Mouse (Mus musculus): ENCODE results near the gene Klhl8. TPM values are rescaled to one million over a fixed set of nuclear protein-coding genes. Genes with fewer than 3 reads are reported as not detected.
"Not testable (repeated sequence)": the region's sequence is repeated elsewhere in the genome, so short reads cannot be mapped to it uniquely, and the experiment has no call there.

Gene Klhl8
- polyA plus RNA-seq, 1 experiment from 2014 or later, result 14.1 TPM

DNA sequence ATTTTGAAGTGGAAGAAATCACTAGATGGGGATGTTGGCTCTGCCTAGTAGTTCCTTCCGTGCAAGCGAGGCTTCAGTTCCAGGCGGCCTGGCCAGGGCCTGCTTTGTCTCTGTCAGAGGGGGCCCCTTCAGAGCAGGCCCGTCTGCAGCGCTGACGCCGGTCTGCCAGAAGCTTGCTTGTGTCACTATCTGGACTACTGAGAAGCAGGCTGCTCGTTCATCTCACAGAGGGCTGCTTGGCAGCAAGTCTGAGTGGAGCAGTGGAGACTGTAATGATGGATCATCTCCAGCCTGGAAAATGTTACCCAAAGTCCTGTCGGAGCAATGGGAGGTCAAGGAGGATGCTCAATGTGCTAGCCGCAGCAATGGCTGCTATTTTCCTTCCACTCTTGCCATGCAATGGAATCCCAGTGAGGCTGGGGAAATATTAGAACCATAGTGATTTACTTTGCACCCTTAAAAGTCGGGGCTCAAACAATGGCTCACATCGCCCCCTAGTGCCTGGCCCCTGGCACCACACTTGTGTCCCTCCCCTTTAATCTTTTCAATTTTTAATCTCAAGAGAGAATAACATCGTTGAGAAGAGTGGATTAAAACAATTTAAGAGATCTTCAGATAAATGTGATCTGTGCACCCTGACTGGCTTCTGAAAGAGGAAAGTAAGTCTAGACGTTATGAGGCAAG lies 26.0 kb upstream of the Klhl8 start:
- Histone ChIP-seq H3K9ac (ENCODE audit: low read length) (no peak overlapping the region), H3K4me3 (replicated peaks; ENCODE audit: low read length) (no peak overlapping the region), H3K9me3 (replicated peaks; ENCODE audit: control insufficient read depth, low read length) (no peaks in the 10 kb centered on the region), H3K36me3 (ENCODE audit: control insufficient read depth, insufficient read depth, low read length) (no peaks in the 10 kb centered on the region; the same call in 1 of the 2 replicates), H3K4me1 (ENCODE audit: control insufficient read depth, insufficient read depth, low read length) (peaks cover 15% of the 10 kb centered on the region; the same call in 1 of the 2 replicates), H3K4me2 (ENCODE audit: low read depth, low read length) (no peak overlapping the region), H3K27ac (ENCODE audit: low read length) (peak overlapping the region; percentile 38; the same call in 1 of the 2 replicates), H3K27me3 (ENCODE audit: control insufficient read depth, insufficient read depth, low read length) (no peaks in the 10 kb centered on the region)
- peak; percentile 83 for ATAC-seq (ENCODE audit: insufficient read depth, low FRiP score)
- WGBS, result 36% methylated on average over 14 of the region's 14 CpGs

DNA sequence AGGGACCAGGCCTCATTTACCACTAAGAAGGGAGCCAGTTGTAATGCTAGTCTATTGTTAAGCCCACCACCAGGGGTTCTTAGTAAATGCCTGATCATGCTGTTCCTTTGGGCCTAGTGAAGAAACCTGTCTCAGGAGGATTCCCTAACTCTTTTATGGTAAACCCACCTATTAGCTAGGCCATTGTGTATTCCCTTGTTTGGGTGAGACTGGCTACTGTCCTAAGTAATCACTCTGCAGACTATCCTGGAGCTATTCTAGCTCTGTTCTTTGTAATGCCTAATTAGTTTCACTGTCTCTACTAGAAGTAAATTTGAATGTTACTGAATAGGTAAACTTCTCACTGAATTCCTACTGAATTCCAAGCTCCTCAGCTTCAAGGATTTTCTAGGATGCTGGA lies 20.9 kb upstream of the Klhl8 start:
- not testable (repeated sequence) for H3K4me2 ChIP-seq (ENCODE audit: low read depth, low read length); H3K9ac ChIP-seq (ENCODE audit: low read length); ATAC-seq (ENCODE audit: insufficient read depth, low FRiP score); H3K4me1 ChIP-seq (ENCODE audit: control insufficient read depth, insufficient read depth, low read length); H3K4me3 ChIP-seq (replicated peaks; ENCODE audit: low read length); H3K36me3 ChIP-seq (ENCODE audit: control insufficient read depth, insufficient read depth, low read length); H3K9me3 ChIP-seq (replicated peaks; ENCODE audit: control insufficient read depth, low read length); H3K27me3 ChIP-seq (ENCODE audit: control insufficient read depth, insufficient read depth, low read length); H3K27ac ChIP-seq (ENCODE audit: low read length)

DNA sequence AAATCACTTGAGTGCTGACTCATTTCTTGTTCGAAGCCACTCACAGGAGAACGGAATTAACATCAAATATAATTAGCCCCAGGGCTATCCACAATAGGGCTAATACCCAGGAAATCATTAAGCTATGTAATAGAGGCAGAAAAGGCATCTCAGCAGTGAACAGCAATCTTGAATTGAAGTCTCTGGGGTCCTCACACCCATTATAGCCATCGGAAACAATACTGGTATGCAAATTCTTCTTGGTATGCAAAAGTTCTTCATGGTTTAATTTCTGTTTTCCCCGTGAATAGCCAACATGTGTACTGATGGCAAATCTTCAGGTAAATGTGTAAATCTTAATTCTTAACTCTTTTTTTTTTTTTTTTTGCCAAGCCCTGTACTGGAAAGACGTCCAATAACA lies 19.5 kb upstream of the Klhl8 start:
- H3K36me3 ChIP-seq (ENCODE audit: control insufficient read depth, insufficient read depth, low read length), result no peaks in the 10 kb centered on the region; the same call in 1 of the 2 replicates
- no peak overlapping the region for H3K4me3 ChIP-seq (replicated peaks; ENCODE audit: low read length)
- no peak for ATAC-seq (ENCODE audit: insufficient read depth, low FRiP score)
- no peak overlapping the region for H3K4me2 ChIP-seq (ENCODE audit: low read depth, low read length)
- H3K4me1 ChIP-seq (ENCODE audit: control insufficient read depth, insufficient read depth, low read length), result peaks cover 3% of the 10 kb centered on the region
- WGBS, result 85% methylated on average over 5 of the region's 5 CpGs
- no peaks in the 10 kb centered on the region for H3K9me3 ChIP-seq (replicated peaks; ENCODE audit: control insufficient read depth, low read length)
- H3K9ac ChIP-seq (ENCODE audit: low read length), result no peak overlapping the region
- no peak overlapping the region for H3K27ac ChIP-seq (ENCODE audit: low read length)
- no peaks in the 10 kb centered on the region for H3K27me3 ChIP-seq (ENCODE audit: control insufficient read depth, insufficient read depth, low read length)

DNA sequence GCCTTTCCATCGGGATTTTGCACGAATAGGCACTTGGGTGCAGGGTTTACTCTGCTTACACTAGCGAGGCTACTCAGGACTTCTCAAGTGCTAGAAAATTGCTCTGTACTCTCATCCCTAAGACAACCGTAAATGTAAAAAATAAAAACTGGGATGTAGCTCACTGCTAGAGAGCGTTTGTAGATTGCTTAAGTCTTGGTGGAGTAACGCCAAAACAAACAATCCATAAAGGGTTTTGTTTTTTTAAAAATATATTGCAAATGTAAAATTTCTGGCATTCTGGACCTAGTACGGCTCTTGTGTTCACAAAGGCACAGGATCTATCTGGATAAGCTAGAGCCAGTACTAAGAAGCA lies 17.1 kb upstream of the Klhl8 start:
- no peaks in the 10 kb centered on the region; the same call in 1 of the 2 replicates for H3K36me3 ChIP-seq (ENCODE audit: control insufficient read depth, insufficient read depth, low read length)
- peaks cover 3% of the 10 kb centered on the region for H3K4me1 ChIP-seq (ENCODE audit: control insufficient read depth, insufficient read depth, low read length)
- H3K27ac ChIP-seq (ENCODE audit: low read length), result no peak overlapping the region
- WGBS, result 56% methylated on average over 7 of the region's 7 CpGs
- no peaks in the 10 kb centered on the region for H3K9me3 ChIP-seq (replicated peaks; ENCODE audit: control insufficient read depth, low read length)
- no peak overlapping the region for H3K9ac ChIP-seq (ENCODE audit: low read length)
- H3K27me3 ChIP-seq (ENCODE audit: control insufficient read depth, insufficient read depth, low read length), result no peaks in the 10 kb centered on the region
- ATAC-seq (ENCODE audit: insufficient read depth, low FRiP score), result no peak
- H3K4me3 ChIP-seq (replicated peaks; ENCODE audit: low read length), result no peak overlapping the region
- H3K4me2 ChIP-seq (ENCODE audit: low read depth, low read length), result peak overlapping the region; percentile 49; the same call in 1 of the 2 replicates

DNA sequence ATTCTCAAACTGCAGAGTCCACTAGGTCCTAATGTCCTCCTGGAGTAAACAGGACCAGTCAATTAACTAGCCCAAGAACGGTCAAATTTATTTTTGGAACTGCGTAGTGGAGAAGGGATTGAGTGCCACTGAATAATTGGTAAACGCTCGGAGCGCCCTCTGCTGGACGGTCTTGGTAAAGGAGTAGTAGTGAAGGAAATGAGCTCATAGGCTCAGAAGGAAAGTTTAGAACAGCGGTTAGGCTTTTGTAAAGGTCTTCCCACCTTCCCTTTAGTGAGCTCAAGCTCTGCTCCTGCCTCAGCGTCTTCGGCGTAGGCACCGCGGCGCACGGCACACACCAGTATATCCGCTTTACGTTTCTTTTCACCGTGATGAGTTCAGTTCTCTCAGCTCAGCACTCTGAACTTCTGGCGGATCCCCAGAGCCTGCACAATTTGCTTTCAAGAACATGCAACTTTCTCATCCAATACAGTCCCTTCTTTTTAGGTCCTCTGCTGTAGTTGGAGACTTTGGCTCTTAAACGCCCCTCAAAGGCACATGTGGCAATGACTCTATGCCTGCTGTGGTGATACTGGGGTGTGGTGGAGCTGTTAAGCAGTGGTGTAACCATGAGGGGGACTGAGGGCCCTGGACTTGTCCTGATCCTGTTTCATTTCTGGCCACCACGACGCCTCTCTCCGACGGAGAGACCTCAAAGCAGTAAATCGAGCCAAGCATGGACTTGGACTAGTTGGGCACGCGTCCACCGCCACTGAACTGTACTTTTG lies 16.6 kb upstream of the Klhl8 start:
- Histone ChIP-seq H3K27ac (ENCODE audit: low read length) (0 out of 2 replicates have a peak overlapping the region, but pooled peaks have one; percentile 29), H3K27me3 (ENCODE audit: control insufficient read depth, insufficient read depth, low read length) (no peaks in the 10 kb centered on the region), H3K9ac (ENCODE audit: low read length) (peak overlapping the region; percentile 54), H3K36me3 (ENCODE audit: control insufficient read depth, insufficient read depth, low read length) (no peaks in the 10 kb centered on the region; the same call in 1 of the 2 replicates), H3K9me3 (replicated peaks; ENCODE audit: control insufficient read depth, low read length) (no peaks in the 10 kb centered on the region), H3K4me3 (replicated peaks; ENCODE audit: low read length) (peak overlapping the region; percentile 35), H3K4me1 (ENCODE audit: control insufficient read depth, insufficient read depth, low read length) (peaks cover 3% of the 10 kb centered on the region), H3K4me2 (ENCODE audit: low read depth, low read length) (peak overlapping the region; percentile 49)
- 25% methylated on average over 27 of the region's 27 CpGs for WGBS
- peak; percentile 80; the same call in 1 of the 2 replicates for ATAC-seq (ENCODE audit: insufficient read depth, low FRiP score)

DNA sequence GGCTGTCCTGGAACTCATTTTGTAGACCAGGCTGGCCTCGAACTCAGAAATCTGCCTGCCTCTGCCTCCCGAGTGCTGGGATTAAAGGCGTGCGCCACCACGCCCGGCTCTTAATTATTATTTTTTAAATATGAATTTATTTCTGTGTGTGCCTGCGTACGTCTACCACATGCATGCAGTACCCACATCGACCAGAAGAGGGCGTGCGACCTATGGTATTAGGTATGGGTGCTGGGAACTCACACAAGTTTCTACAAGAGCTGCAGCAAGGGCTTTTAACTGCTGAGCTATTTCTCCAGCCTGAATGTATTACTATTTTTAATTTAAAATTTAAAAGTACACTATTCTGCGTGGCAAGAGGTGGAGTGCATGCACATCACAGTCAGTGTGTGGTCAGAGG lies 15.3 kb upstream of the Klhl8 start:
- Histone ChIP-seq H3K4me1 (ENCODE audit: control insufficient read depth, insufficient read depth, low read length) (peaks cover 3% of the 10 kb centered on the region), H3K36me3 (ENCODE audit: control insufficient read depth, insufficient read depth, low read length) (no peaks in the 10 kb centered on the region), H3K4me3 (replicated peaks; ENCODE audit: low read length) (no peak overlapping the region), H3K9me3 (replicated peaks; ENCODE audit: control insufficient read depth, low read length) (no peaks in the 10 kb centered on the region), H3K9ac (ENCODE audit: low read length) (no peak overlapping the region), H3K27ac (ENCODE audit: low read length) (no peak overlapping the region), H3K4me2 (ENCODE audit: low read depth, low read length) (no peak overlapping the region), H3K27me3 (ENCODE audit: control insufficient read depth, insufficient read depth, low read length) (no peaks in the 10 kb centered on the region)
- no peak for ATAC-seq (ENCODE audit: insufficient read depth, low FRiP score)
- WGBS, result 67% methylated on average over 12 of the region's 12 CpGs

DNA sequence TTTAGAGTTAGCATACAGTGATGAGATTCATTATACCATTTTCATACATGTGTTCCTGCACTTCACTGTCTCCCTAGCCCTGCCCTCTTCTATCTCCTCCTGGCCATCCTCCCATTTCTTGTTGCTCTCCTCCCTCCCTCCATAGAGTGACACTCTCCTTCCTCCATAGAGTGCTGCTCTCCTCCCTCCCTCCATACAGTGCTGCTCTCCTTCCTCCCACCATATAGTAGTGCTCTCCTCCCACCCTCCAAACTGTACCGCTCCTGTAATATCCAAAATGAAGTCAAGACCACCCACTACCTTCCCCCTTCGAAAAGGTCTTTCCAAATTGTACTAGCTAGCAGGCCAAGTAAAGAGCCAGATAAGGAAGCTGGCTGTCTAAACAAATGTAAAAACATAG lies 12.7 kb upstream of the Klhl8 start:
- no peaks in the 10 kb centered on the region for H3K27me3 ChIP-seq (ENCODE audit: control insufficient read depth, insufficient read depth, low read length)
- H3K36me3 ChIP-seq (ENCODE audit: control insufficient read depth, insufficient read depth, low read length), result no peaks in the 10 kb centered on the region
- H3K9ac ChIP-seq (ENCODE audit: low read length), result no peak overlapping the region
- no peak overlapping the region for H3K4me2 ChIP-seq (ENCODE audit: low read depth, low read length)
- no peak overlapping the region for H3K27ac ChIP-seq (ENCODE audit: low read length)
- 67% methylated on average over 2 of the region's 2 CpGs for WGBS
- ATAC-seq (ENCODE audit: insufficient read depth, low FRiP score), result no peak
- H3K4me1 ChIP-seq (ENCODE audit: control insufficient read depth, insufficient read depth, low read length), result peaks cover 3% of the 10 kb centered on the region
- H3K4me3 ChIP-seq (replicated peaks; ENCODE audit: low read length), result no peak overlapping the region
- no peaks in the 10 kb centered on the region for H3K9me3 ChIP-seq (replicated peaks; ENCODE audit: control insufficient read depth, low read length)

DNA sequence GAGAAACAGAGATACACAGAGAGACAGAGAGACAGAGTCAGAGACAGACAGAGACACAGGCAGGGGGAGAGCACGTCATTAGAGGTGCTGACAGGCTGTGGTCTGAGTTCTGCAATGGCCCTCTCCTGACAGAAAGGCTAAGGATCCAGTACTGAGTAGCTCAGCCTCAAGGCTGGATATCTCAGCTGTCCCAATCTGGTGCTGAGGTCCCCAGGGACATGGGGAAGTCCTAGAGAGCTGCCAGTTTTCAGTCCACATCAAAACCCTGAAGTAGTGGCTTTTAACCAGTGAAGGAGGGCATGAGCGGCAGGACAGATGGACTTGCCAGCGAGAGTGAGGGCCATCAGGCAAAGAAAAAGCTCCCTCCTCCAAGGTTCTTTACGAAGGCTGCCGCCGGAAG lies 12.0 kb upstream of the Klhl8 start:
- Histone ChIP-seq H3K4me2 (ENCODE audit: low read depth, low read length) (no peak overlapping the region), H3K9ac (ENCODE audit: low read length) (no peak overlapping the region), H3K27me3 (ENCODE audit: control insufficient read depth, insufficient read depth, low read length) (no peaks in the 10 kb centered on the region), H3K27ac (ENCODE audit: low read length) (no peak overlapping the region), H3K36me3 (ENCODE audit: control insufficient read depth, insufficient read depth, low read length) (no peaks in the 10 kb centered on the region), H3K4me3 (replicated peaks; ENCODE audit: low read length) (no peak overlapping the region), H3K4me1 (ENCODE audit: control insufficient read depth, insufficient read depth, low read length) (peaks cover 3% of the 10 kb centered on the region), H3K9me3 (replicated peaks; ENCODE audit: control insufficient read depth, low read length) (no peaks in the 10 kb centered on the region)
- 81% methylated on average over 6 of the region's 6 CpGs for WGBS
- ATAC-seq (ENCODE audit: insufficient read depth, low FRiP score), result no peak

DNA sequence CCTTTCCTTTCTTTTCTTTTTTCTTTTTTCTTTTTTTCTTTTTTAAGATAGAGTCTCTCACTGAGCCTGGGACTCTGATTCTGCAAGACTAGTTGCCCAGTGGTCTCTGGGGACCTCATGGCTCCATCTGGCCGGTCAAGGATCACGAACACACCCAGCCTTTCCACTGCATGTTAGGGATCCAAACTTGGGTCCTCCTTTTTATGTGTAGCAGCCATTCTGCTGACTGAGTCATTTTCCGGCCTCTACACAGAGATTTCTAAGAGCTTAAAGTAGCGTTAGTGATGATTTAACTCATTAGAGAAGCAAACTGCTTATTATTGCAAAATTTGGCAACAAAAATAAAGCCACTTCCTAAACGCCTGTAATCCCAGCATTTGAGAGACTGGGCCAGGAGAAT lies 11.4 kb upstream of the Klhl8 start:
- no peaks in the 10 kb centered on the region for H3K36me3 ChIP-seq (ENCODE audit: control insufficient read depth, insufficient read depth, low read length)
- no peak for ATAC-seq (ENCODE audit: insufficient read depth, low FRiP score)
- no peak overlapping the region for H3K9ac ChIP-seq (ENCODE audit: low read length)
- H3K4me2 ChIP-seq (ENCODE audit: low read depth, low read length), result no peak overlapping the region
- H3K9me3 ChIP-seq (replicated peaks; ENCODE audit: control insufficient read depth, low read length), result no peaks in the 10 kb centered on the region
- H3K27ac ChIP-seq (ENCODE audit: low read length), result no peak overlapping the region
- no peak overlapping the region for H3K4me3 ChIP-seq (replicated peaks; ENCODE audit: low read length)
- H3K27me3 ChIP-seq (ENCODE audit: control insufficient read depth, insufficient read depth, low read length), result no peaks in the 10 kb centered on the region
- WGBS, result 74% methylated on average over 5 of the region's 5 CpGs
- no peaks in the 10 kb centered on the region for H3K4me1 ChIP-seq (ENCODE audit: control insufficient read depth, insufficient read depth, low read length)
